Mouse (Mus musculus): ENCODE measurements around the gene Grk1. TPM values are rescaled to one million over a fixed set of nuclear protein-coding genes. Genes with fewer than 3 reads are reported as not detected.

Gene Grk1
- total and polyA plus RNA-seq, 2 experiments from 2014 or later, result 0.02 to 0.14 TPM

DNA sequence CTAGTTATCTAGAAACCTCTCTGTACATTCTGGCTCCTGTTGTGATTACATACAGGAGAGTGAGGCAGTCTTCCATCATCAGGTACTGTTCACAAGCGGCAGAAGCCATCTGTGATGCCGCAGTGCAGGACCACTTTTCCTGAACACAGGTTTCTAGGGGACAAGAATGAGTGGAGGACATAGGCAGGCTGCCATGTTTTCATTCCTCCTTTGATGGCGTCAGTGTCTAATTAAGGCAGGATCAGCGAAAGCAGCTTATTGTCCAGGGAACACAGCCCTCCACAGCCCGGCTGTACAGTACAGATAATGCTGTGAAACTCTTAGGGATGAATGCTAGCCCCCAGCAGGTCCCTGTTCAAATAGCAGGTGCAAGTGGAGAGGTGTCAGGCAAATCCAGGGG is 1.1 kb downstream of the Grk1 start:
- no peaks in the 10 kb centered on the region for H3K4me1 ChIP-seq (ENCODE audit: insufficient read depth)
- H3K9me3 ChIP-seq (ENCODE audit: low read length), result no peaks in the 10 kb centered on the region
- no peak for TF ChIP-seq CTCF (IDR thresholded peaks at IDR 0.05; ENCODE audit: low read depth)
- no peak overlapping the region for H3K27ac ChIP-seq (ENCODE audit: low read depth, low read length)
- H3K4me2 ChIP-seq (ENCODE audit: low read depth), result no peak overlapping the region
- H3K27me3 ChIP-seq (ENCODE audit: insufficient read depth, low read length), result no peaks in the 10 kb centered on the region
- 42% methylated on average over 5 of the region's 5 CpGs for WGBS
- no peak for ATAC-seq
- H3K36me3 ChIP-seq (ENCODE audit: insufficient read depth), result no peaks in the 10 kb centered on the region
- H3K4me3 ChIP-seq (ENCODE audit: low read depth, low read length), result no peak overlapping the region
- DNase-seq, result no peak
- H3K9ac ChIP-seq, result no peak overlapping the region

DNA sequence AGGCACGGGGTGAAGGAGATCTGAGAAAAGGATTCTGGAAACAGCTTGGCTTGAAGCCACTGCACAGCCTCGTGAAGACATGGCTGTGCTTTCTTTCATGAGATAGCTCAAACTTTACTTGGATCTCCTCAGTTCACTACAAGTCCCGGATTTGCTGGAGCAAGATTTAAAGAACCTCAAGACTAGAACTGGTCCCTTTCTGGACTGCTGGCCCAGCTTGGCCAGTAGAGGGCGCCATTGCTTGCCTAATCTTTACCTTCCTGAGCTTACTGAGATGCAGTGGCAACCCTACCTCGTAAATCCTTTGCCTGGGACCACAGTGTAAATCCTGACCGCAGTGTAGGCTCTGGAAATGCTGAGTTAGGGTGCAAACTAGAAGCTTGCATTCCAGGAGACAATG is 6.7 kb downstream of the Grk1 start:
- 32% methylated on average over 6 of the region's 6 CpGs for WGBS
- ATAC-seq (peak; percentile 70), DNase-seq (peak; percentile 84)
- Histone ChIP-seq H3K4me2 (ENCODE audit: low read depth) (no peak overlapping the region), H3K27ac (ENCODE audit: low read depth, low read length) (no peak overlapping the region), H3K9ac (no peak overlapping the region), H3K36me3 (ENCODE audit: insufficient read depth) (no peaks in the 10 kb centered on the region), H3K27me3 (ENCODE audit: insufficient read depth, low read length) (no peaks in the 10 kb centered on the region), H3K4me3 (ENCODE audit: low read depth, low read length) (no peak overlapping the region), H3K4me1 (ENCODE audit: insufficient read depth) (no peaks in the 10 kb centered on the region), H3K9me3 (ENCODE audit: low read length) (no peaks in the 10 kb centered on the region)
- peak; percentile 87 for TF ChIP-seq CTCF (IDR thresholded peaks at IDR 0.05; ENCODE audit: low read depth)

- Histone ChIP-seq H3K9me3 (ENCODE audit: low read length) (no peaks in the 10 kb centered on the region), H3K27me3 (ENCODE audit: insufficient read depth, low read length) (no peaks in the 10 kb centered on the region), H3K9ac (no peak overlapping the region), H3K36me3 (ENCODE audit: insufficient read depth) (no peaks in the 10 kb centered on the region), H3K4me1 (ENCODE audit: insufficient read depth) (no peaks in the 10 kb centered on the region), H3K4me3 (ENCODE audit: low read depth, low read length) (no peak overlapping the region), H3K4me2 (ENCODE audit: low read depth) (no peak overlapping the region), H3K27ac (ENCODE audit: low read depth, low read length) (no peak overlapping the region)
- TF ChIP-seq CTCF (IDR thresholded peaks at IDR 0.05; ENCODE audit: low read depth), result peak; percentile 90
- DNase-seq (peak; percentile 77), ATAC-seq (peak; percentile 61)
- WGBS, result 64% methylated on average over 13 of the region's 13 CpGs
These were observed 8.1 kb downstream of the Grk1 start for GRCm38 (mm10) chr8:13412891-13413558.

- H3K9me3 ChIP-seq (ENCODE audit: low read length), result no peaks in the 10 kb centered on the region
- H3K9ac ChIP-seq, result no peak overlapping the region
- no peaks in the 10 kb centered on the region for H3K27me3 ChIP-seq (ENCODE audit: insufficient read depth, low read length)
- H3K4me1 ChIP-seq (ENCODE audit: insufficient read depth), result no peaks in the 10 kb centered on the region
- no peak overlapping the region for H3K27ac ChIP-seq (ENCODE audit: low read depth, low read length)
- H3K4me3 ChIP-seq (ENCODE audit: low read depth, low read length), result no peak overlapping the region
- 58% methylated on average over 12 of the region's 12 CpGs for WGBS
- no peak for TF ChIP-seq CTCF (IDR thresholded peaks at IDR 0.05; ENCODE audit: low read depth)
- ATAC-seq (no peak), DNase-seq (no peak)
- no peaks in the 10 kb centered on the region for H3K36me3 ChIP-seq (ENCODE audit: insufficient read depth)
- no peak overlapping the region for H3K4me2 ChIP-seq (ENCODE audit: low read depth)
These were observed 9.0 kb downstream of the Grk1 start for GRCm38 (mm10) chr8:13413823-13414390.

DNA sequence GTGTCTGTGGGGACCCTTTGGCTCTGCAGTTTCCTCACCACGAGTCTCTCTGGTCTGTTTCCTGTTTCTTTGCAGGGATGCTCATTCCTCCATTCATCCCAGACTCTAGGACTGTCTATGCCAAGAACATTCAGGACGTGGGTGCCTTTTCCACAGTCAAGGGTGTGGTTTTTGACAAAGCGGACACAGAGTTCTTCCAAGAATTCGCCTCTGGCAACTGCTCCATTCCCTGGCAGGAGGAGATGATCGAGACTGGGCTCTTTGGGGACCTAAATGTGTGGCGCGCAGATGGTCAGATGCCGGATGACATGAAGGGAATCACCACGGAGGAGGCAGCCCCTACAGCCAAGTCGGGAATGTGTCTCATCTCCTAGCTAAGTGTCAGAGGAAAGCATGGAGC is 11.0 kb downstream of the Grk1 start:
- Histone ChIP-seq H3K4me3 (ENCODE audit: low read depth, low read length) (no peak overlapping the region), H3K36me3 (ENCODE audit: insufficient read depth) (no peaks in the 10 kb centered on the region), H3K27me3 (ENCODE audit: insufficient read depth, low read length) (no peaks in the 10 kb centered on the region), H3K9ac (no peak overlapping the region), H3K9me3 (ENCODE audit: low read length) (no peaks in the 10 kb centered on the region), H3K27ac (ENCODE audit: low read depth, low read length) (no peak overlapping the region), H3K4me1 (ENCODE audit: insufficient read depth) (no peaks in the 10 kb centered on the region), H3K4me2 (ENCODE audit: low read depth) (no peak overlapping the region)
- 75% methylated on average over 10 of the region's 10 CpGs for WGBS
- DNase-seq (no peak), ATAC-seq (no peak)
- TF ChIP-seq CTCF (IDR thresholded peaks at IDR 0.05; ENCODE audit: low read depth), result no peak

GRCm38 (mm10) chr8:13419111-13419639 is 14.3 kb downstream of the Grk1 start:
- no peak for ATAC-seq
- TF ChIP-seq CTCF (IDR thresholded peaks at IDR 0.05; ENCODE audit: low read depth), result no peak
- H3K4me3 ChIP-seq (ENCODE audit: low read depth, low read length), result no peak overlapping the region
- no peaks in the 10 kb centered on the region for H3K9me3 ChIP-seq (ENCODE audit: low read length)
- no peaks in the 10 kb centered on the region for H3K36me3 ChIP-seq (ENCODE audit: insufficient read depth)
- no peak overlapping the region for H3K27ac ChIP-seq (ENCODE audit: low read depth, low read length)
- no peak for DNase-seq
- 80% methylated on average over 2 of the region's 2 CpGs for WGBS
- no peak overlapping the region for H3K4me2 ChIP-seq (ENCODE audit: low read depth)
- no peaks in the 10 kb centered on the region for H3K27me3 ChIP-seq (ENCODE audit: insufficient read depth, low read length)
- H3K4me1 ChIP-seq (ENCODE audit: insufficient read depth), result no peaks in the 10 kb centered on the region
- H3K9ac ChIP-seq, result no peak overlapping the region

DNA sequence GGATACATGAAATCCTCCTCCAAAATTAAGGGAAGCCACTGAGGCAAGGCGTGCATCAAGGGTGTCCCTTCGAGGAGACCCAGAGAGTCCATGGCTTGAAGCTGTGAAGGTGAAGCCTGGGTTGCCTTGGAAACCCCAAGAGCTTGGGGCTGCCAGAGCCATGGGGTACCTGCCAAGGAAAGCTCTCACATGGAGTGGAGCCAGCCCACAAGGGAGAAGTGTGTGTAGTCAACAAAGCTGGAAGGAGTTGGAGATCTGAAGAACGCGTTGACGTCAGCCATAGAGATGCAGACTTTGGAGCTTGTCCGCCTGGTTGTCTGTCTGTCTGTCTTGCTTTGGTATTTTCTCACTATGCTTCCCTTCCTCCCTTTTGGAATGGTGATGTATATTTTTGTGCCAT is 16.1 kb downstream of the Grk1 start:
- Histone ChIP-seq H3K4me3 (ENCODE audit: low read depth, low read length) (no peak overlapping the region), H3K27me3 (ENCODE audit: insufficient read depth, low read length) (no peaks in the 10 kb centered on the region), H3K4me1 (ENCODE audit: insufficient read depth) (no peaks in the 10 kb centered on the region), H3K27ac (ENCODE audit: low read depth, low read length) (no peak overlapping the region), H3K4me2 (ENCODE audit: low read depth) (no peak overlapping the region), H3K36me3 (ENCODE audit: insufficient read depth) (no peaks in the 10 kb centered on the region), H3K9me3 (ENCODE audit: low read length) (no peaks in the 10 kb centered on the region), H3K9ac (no peak overlapping the region)
- ATAC-seq (peak; percentile 62; the same call in 1 of the 2 replicates), DNase-seq (peak; percentile 41)
- no peak for TF ChIP-seq CTCF (IDR thresholded peaks at IDR 0.05; ENCODE audit: low read depth)
- 74% methylated on average over 6 of the region's 6 CpGs for WGBS
